Mouse (Mus musculus) midbrain, postnatal 0 days (tissue): Measurements from ENCODE around the gene Zbtb38. TPM values are rescaled to one million over a fixed set of nuclear protein-coding genes. Genes with fewer than 3 reads are reported as not detected.

ENCODE experiments used
- ATAC-seq: fragments of 200-750 bp; cut with Nextera tagmentation; 2 replicates; pipeline ENCODE4 v1.8.0; 2017; ENCODE audit warnings: moderate number of reproducible peaks, mild to moderate bottlenecking, moderate TSS enrichment, moderate library complexity; ENCODE audit not compliant: low FRiP score
- DNase-seq: peaks from one replicate; pipeline ENCODE4 v3.0.0-alpha.2; 2015; ENCODE audit warnings: low spot score
- H3K27ac ChIP-seq: fragments of 300-500 bp; sonication (generic); 2 replicates; pipeline ENCODE4 v1.5.1; 2014; ENCODE audit warnings: low read depth, mild to moderate bottlenecking, low read length, mixed read lengths
- H3K27me3 ChIP-seq: fragments of 300-500 bp; sonication (generic); 2 replicates; pipeline ENCODE4 v1.6.1; 2014; ENCODE audit warnings: low read length, control low read depth, mixed read lengths; ENCODE audit not compliant: insufficient read depth
- H3K36me3 ChIP-seq: fragments of 300-500 bp; sonication (generic); 2 replicates; pipeline ENCODE4 v1.6.1; 2014; ENCODE audit warnings: low read length, control low read depth, mixed read lengths; ENCODE audit not compliant: insufficient read depth
- H3K4me1 ChIP-seq: fragments of 300-500 bp; sonication (generic); 2 replicates; pipeline ENCODE4 v1.6.1; 2014; ENCODE audit warnings: mild to moderate bottlenecking, control low read depth, antibody characterized with exemption, low read length, mixed read lengths; ENCODE audit not compliant: insufficient read depth
- H3K4me2 ChIP-seq: fragments of 300-500 bp; sonication (generic); 2 replicates; pipeline ENCODE4 v1.6.1; 2014; ENCODE audit warnings: low read depth, mild to moderate bottlenecking, low read length, mixed read lengths; ENCODE audit not compliant: poor library complexity, severe bottlenecking
- H3K4me3 ChIP-seq: fragments of 300-500 bp; sonication (generic); 2 replicates; pipeline ENCODE4 v1.5.1; 2014; ENCODE audit warnings: low read depth, mild to moderate bottlenecking, low read length, moderate library complexity
- H3K9ac ChIP-seq: fragments of 300-500 bp; sonication (generic); replicated peaks from 2 replicates; pipeline ENCODE4 v1.6.1; 2014; ENCODE audit warnings: mild to moderate bottlenecking, low read length, moderate library complexity, mixed read lengths; ENCODE audit not compliant: poor library complexity, severe bottlenecking
- H3K9me3 ChIP-seq: fragments of 300-500 bp; sonication (generic); 2 replicates; pipeline ENCODE4 v1.6.1; 2016; ENCODE audit warnings: low read length, control low read depth
- CTCF ChIP-seq: IDR thresholded peaks from 2 replicates; pipeline ENCODE4 v1.5.1; 2016; ENCODE audit warnings: antibody characterized with exemption, mild to moderate bottlenecking
- WGBS: fragments of 180-500 bp; shearing (Covaris S2); extraction: QIAGEN DNeasy Blood & Tissue Kit; methylation state at CpG from one replicate; pipeline ENCODE4 v1.1.7; 2014; 5-methylcytosine and 5-hydroxymethylcytosine counted together
- polyA plus RNA-seq: library from polyadenylated mRNA; unstranded; fragments of >200 nt; fragmentation: Nextera tagmentation; extraction: Ambion mirVana; gene quantifications from 2 replicates; pipeline ENCODE4 v1.2.1, GENCODE M21; 2015
- total RNA-seq: library from RNA; depleted of rRNA; stranded (reverse); fragments of >200 nt; gene quantifications from 2 replicates; pipeline ENCODE4 v1.2.3, GENCODE M21; 2014

Zbtb38 gene
- total and polyA plus RNA-seq, 2 experiments from 2014 or later: 49.9 to 50.7 TPM

GRCm38 (mm10) chr9:96731039-96731895 is 21.4 kb downstream of the Zbtb38 start:
- ATAC-seq: no peak
- peak overlapping the region; percentile 91 for H3K27ac ChIP-seq
- H3K4me1 ChIP-seq: peaks cover 24% of the 10 kb centered on the region
- H3K9ac ChIP-seq: peak overlapping the region; percentile 81
- DNase-seq: peak; percentile 48
- H3K4me3 ChIP-seq: peak overlapping the region; percentile 37
- no peak for TF ChIP-seq CTCF
- peak overlapping the region; percentile 52 for H3K4me2 ChIP-seq
- no peaks in the 10 kb centered on the region for H3K9me3 ChIP-seq
- H3K27me3 ChIP-seq: no peaks in the 10 kb centered on the region
- 39% methylated on average over 19 of the region's 19 CpGs for WGBS
- no peaks in the 10 kb centered on the region for H3K36me3 ChIP-seq

- Histone ChIP-seq H3K27ac (peak overlapping the region; percentile 91), H3K4me1 (peaks cover 32% of the 10 kb centered on the region), H3K27me3 (no peaks in the 10 kb centered on the region), H3K9me3 (no peaks in the 10 kb centered on the region), H3K4me2 (peak overlapping the region; percentile 52), H3K9ac (peak overlapping the region; percentile 46), H3K36me3 (no peaks in the 10 kb centered on the region), H3K4me3 (peak overlapping the region; percentile 37)
- 63% methylated on average over 2 of the region's 2 CpGs for WGBS
- DNase-seq: no peak
- TF ChIP-seq CTCF: no peak
- no peak for ATAC-seq
Observed at GRCm38 (mm10) chr9:96730311-96730625, 22.4 kb downstream of the Zbtb38 start.

GRCm38 (mm10) chr9:96729537-96730310 is 22.9 kb downstream of the Zbtb38 start:
- H3K4me1 ChIP-seq: peaks cover 32% of the 10 kb centered on the region
- DNase-seq (no peak), ATAC-seq (no peak)
- no peaks in the 10 kb centered on the region for H3K9me3 ChIP-seq
- 61% methylated on average over 10 of the region's 10 CpGs for WGBS
- H3K4me3 ChIP-seq: peak overlapping the region; percentile 37
- no peak for TF ChIP-seq CTCF
- H3K36me3 ChIP-seq: no peaks in the 10 kb centered on the region
- H3K27me3 ChIP-seq: no peaks in the 10 kb centered on the region
- peak overlapping the region; percentile 52 for H3K4me2 ChIP-seq
- peak overlapping the region; percentile 91 for H3K27ac ChIP-seq
- peak overlapping the region; percentile 46 for H3K9ac ChIP-seq

- peak overlapping the region; percentile 91 for H3K27ac ChIP-seq
- WGBS: 58% methylated on average over 16 of the region's 16 CpGs
- peaks cover 30% of the 10 kb centered on the region for H3K4me1 ChIP-seq
- H3K27me3 ChIP-seq: no peaks in the 10 kb centered on the region
- TF ChIP-seq CTCF: no peak
- DNase-seq (no peak), ATAC-seq (no peak)
- no peaks in the 10 kb centered on the region for H3K36me3 ChIP-seq
- peak overlapping the region; percentile 52 for H3K4me2 ChIP-seq
- H3K4me3 ChIP-seq: peak overlapping the region; percentile 37
- 0 out of 2 replicates have a peak overlapping the region, but pooled peaks have one; percentile 33 for H3K9ac ChIP-seq
- no peaks in the 10 kb centered on the region for H3K9me3 ChIP-seq
Observed at GRCm38 (mm10) chr9:96728338-96729162, 24.1 kb downstream of the Zbtb38 start.

- no peaks in the 10 kb centered on the region for H3K36me3 ChIP-seq
- peak overlapping the region; percentile 91 for H3K27ac ChIP-seq
- H3K9me3 ChIP-seq: no peaks in the 10 kb centered on the region
- TF ChIP-seq CTCF: no peak
- H3K4me1 ChIP-seq: peaks cover 30% of the 10 kb centered on the region
- 88% methylated on average over 6 of the region's 6 CpGs for WGBS
- DNase-seq (no peak), ATAC-seq (no peak)
- H3K27me3 ChIP-seq: no peaks in the 10 kb centered on the region
- peak overlapping the region; percentile 52 for H3K4me2 ChIP-seq
- no peak overlapping the region for H3K9ac ChIP-seq
- no peak overlapping the region for H3K4me3 ChIP-seq
Observed at GRCm38 (mm10) chr9:96727688-96728087, 24.9 kb downstream of the Zbtb38 start.
